8 mouse cellular contexts compared by ENCODE assay signal in the genomic region with DNA sequence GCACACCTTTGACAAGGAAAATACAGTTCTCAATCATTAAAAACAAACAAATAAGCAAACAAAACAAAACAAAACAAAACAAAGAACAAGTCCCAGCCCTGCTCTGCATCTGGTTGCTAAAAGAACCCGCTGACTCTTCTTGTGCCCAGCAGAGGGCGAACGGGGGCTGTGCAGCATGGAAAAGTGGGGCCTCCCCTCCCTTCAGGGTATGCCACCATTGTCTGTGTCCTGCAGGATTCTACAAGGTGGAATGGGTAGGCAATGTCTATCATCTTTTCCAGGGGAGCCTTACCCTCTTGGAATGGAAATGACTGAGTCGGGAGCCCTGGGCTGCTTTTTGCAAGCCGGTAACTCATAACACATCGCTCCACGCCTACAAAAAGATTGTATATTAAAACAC. TPM values are rescaled to one million over a fixed set of nuclear protein-coding genes. Genes with fewer than 3 reads are reported as not detected.
DNase-seq lines count a peak whose midpoint lies in the region; ATAC-seq and TF ChIP-seq lines count a peak whose summit lies in the region.

No protein-coding gene starts in this region.

- H3K9me3 ChIP-seq in heart, embryonic 12.5 days (replicated peaks) = no peaks in the 10 kb centered on the region

- H3K27ac ChIP-seq in heart, embryonic 12.5 days (ENCODE audit: poor library complexity, severe bottlenecking) = no peak overlapping the region
- H3K27ac ChIP-seq in testis, adult 2 months (ENCODE audit: control insufficient read depth, insufficient read depth, low read depth, low read length) = no peak overlapping the region

- no peak overlapping the region for H3K4me3 ChIP-seq in heart, embryonic 12.5 days
- H3K4me3 ChIP-seq in testis, adult 2 months (ENCODE audit: control insufficient read depth, low read depth, low read length) = no peak overlapping the region

- peak; percentile 36; the same call in 1 of the 2 replicates for TF ChIP-seq CTCF in testis, adult 2 months (IDR thresholded peaks at IDR 0.05; ENCODE audit: control insufficient read depth, insufficient read depth, insufficient replicate concordance, low read depth, low read length)

- 0 out of 2 replicates have a peak, but pooled peaks have one; percentile 29 for ATAC-seq in heart, embryonic 12.5 days (ENCODE audit: insufficient number of reproducible peaks, low FRiP score)

- H3K4me2 ChIP-seq in heart, embryonic 12.5 days = no peak overlapping the region

- no peaks in the 10 kb centered on the region for H3K36me3 ChIP-seq in heart, embryonic 12.5 days
- H3K36me3 ChIP-seq in testis, adult 2 months (ENCODE audit: control insufficient read depth, insufficient read depth, low read length) = no peaks in the 10 kb centered on the region

- DNase-seq in heart, adult 9 months (ENCODE audit: low spot score in 2 of 2) = no peak
- DNase-seq in testis, postnatal 14 days (ENCODE audit: low spot score) = no peak
- peak; percentile 32 for DNase-seq in embryo, embryonic 9.5 days (ENCODE audit: extremely low spot score)
- DNase-seq in kidney, postnatal 25 days = peak; percentile 15 to 48
- peak; percentile 19 for DNase-seq in thymus, postnatal 0 days (ENCODE audit: low spot score)
- no peak for DNase-seq in layer of hippocampus, adult 8-10 months (ENCODE audit: low spot score in 2 of 2)

- 61% methylated on average over 7 of the region's 7 CpGs for WGBS in heart, embryonic 12.5 days

- H3K9ac ChIP-seq in heart, embryonic 12.5 days = no peak overlapping the region

- peaks cover 11% of the 10 kb centered on the region for H3K4me1 ChIP-seq in heart, embryonic 12.5 days (replicated peaks)
- H3K4me1 ChIP-seq in testis, adult 2 months (ENCODE audit: control insufficient read depth, insufficient read depth, low read length) = no peaks in the 10 kb centered on the region

- no peak for TF ChIP-seq POLR2A in testis, adult 2 months (IDR thresholded peaks at IDR 0.05; ENCODE audit: control insufficient read depth, low read depth, low read length)

- H3K27me3 ChIP-seq in heart, embryonic 12.5 days (replicated peaks) = no peaks in the 10 kb centered on the region
- no peaks in the 10 kb centered on the region for H3K27me3 ChIP-seq in testis, adult 2 months (ENCODE audit: control insufficient read depth, insufficient read depth, low read length)

RNA-seq across cellular contexts. Expression of gene Sf3b5, which starts 13.4 kb away (rescaled TPM):
- 29.6 and 30.7 TPM in 2 replicates for polyA plus RNA-seq in heart, embryonic 12.5 days (2016; fragmentation: Nextera tagmentation; extraction: Ambion mirVana)
- 10.5 and 14.1 TPM in 2 replicates for polyA plus RNA-seq in testis, adult 2 months (2012; rRNA removed)
- 45.6 and 47.3 TPM in 2 replicates for polyA plus RNA-seq in thymus, postnatal 0 days (2015; fragmentation: Nextera tagmentation; extraction: Ambion mirVana)
- 1 to 10 TPM; 6.7 to 9.4 (median 7.5) TPM for total RNA-seq in layer of hippocampus, adult 8-10 months (2022)

RNA-seq across cellular contexts. Expression of gene Plagl1, which starts 41.8 kb away (rescaled TPM):
- polyA plus RNA-seq in heart, embryonic 12.5 days (2016; fragmentation: Nextera tagmentation; extraction: Ambion mirVana) = 257 and 286 TPM in 2 replicates
- polyA plus RNA-seq in testis, adult 2 months (2012; rRNA removed) = 4.2 and 4.5 TPM in 2 replicates
- polyA plus RNA-seq in thymus, postnatal 0 days (2015; fragmentation: Nextera tagmentation; extraction: Ambion mirVana) = 7.3 and 8.0 TPM in 2 replicates
- 10 to 100 TPM; 22.2 to 28.7 (median 28.1) TPM for total RNA-seq in layer of hippocampus, adult 8-10 months (2022)

RNA-seq across cellular contexts. Expression of gene Stx11, which starts 54.4 kb away (rescaled TPM):
- 5.5 and 6.4 TPM in 2 replicates for polyA plus RNA-seq in heart, embryonic 12.5 days (2016; fragmentation: Nextera tagmentation; extraction: Ambion mirVana)
- 0.20 and 0.23 TPM in 2 replicates for polyA plus RNA-seq in testis, adult 2 months (2012; rRNA removed)
- 20.6 and 21.9 TPM in 2 replicates for polyA plus RNA-seq in thymus, postnatal 0 days (2015; fragmentation: Nextera tagmentation; extraction: Ambion mirVana)
- total RNA-seq in layer of hippocampus, adult 8-10 months (2022) = under 1 TPM; 0.13 to 0.61 (median 0.26) TPM

Comparison
In these comparisons a context has a peak if more than half of its experiments do, and no peak if none do; other contexts are left out.
1. DNase-seq: peak in embryo, embryonic 9.5 days (single experiment), kidney, postnatal 25 days (2 of 2) and thymus, postnatal 0 days (single experiment); none in heart, adult 9 months (0 of 2), testis, postnatal 14 days (single experiment) and layer of hippocampus, adult 8-10 months (0 of 2).
2. RNA of gene Plagl1, which starts 41.8 kb away (polyA plus RNA-seq): 257 to 286 TPM in heart, embryonic 12.5 days; 7.3 to 8.0 TPM in thymus, postnatal 0 days and 4.2 to 4.5 TPM in testis, adult 2 months; every median in the first group is over 10 times any median in the second.